Mouse (Mus musculus) lung, postnatal 0 days (tissue): ENCODE measurements at regions not wholly inside any gene's neighbourhood (a gene's known extent, or its start where the extent isn't known, plus 50 kb on each side); places are given as distances from the start of the nearest gene placed in this dataset.

Experiments
- ATAC-seq: fragments of 200-750 bp; cut with Nextera tagmentation; 2 replicates; pipeline ENCODE4 v1.8.0; 2017; ENCODE audit warnings: moderate library complexity
- DNase-seq: peaks from one replicate; pipeline ENCODE4 v3.0.0-alpha.2; 2016; ENCODE audit warnings: low spot score
- H3K27ac ChIP-seq: fragments of 300-500 bp; sonication (generic); 2 replicates; pipeline ENCODE4 v1.5.1; 2014; ENCODE audit warnings: antibody characterized with exemption, mild to moderate bottlenecking, low read length, mixed read lengths
- H3K27me3 ChIP-seq: fragments of 300-500 bp; sonication (generic); replicated peaks from 2 replicates; pipeline ENCODE4 v1.6.1; 2014; ENCODE audit warnings: low read length, mixed read lengths; ENCODE audit not compliant: insufficient read depth
- H3K36me3 ChIP-seq: fragments of 300-500 bp; sonication (generic); 2 replicates; pipeline ENCODE4 v1.6.1; 2014; ENCODE audit warnings: low read length, mixed read lengths; ENCODE audit not compliant: insufficient read depth
- H3K4me1 ChIP-seq: fragments of 300-500 bp; sonication (generic); 2 replicates; pipeline ENCODE4 v1.6.1; 2014; ENCODE audit warnings: antibody characterized with exemption, low read depth, low read length, mixed read lengths; ENCODE audit not compliant: insufficient read depth
- H3K4me2 ChIP-seq: fragments of 300-500 bp; sonication (generic); replicated peaks from 2 replicates; pipeline ENCODE4 v1.6.1; 2014; ENCODE audit warnings: low read depth, mild to moderate bottlenecking, low read length, moderate library complexity, mixed read lengths
- H3K4me3 ChIP-seq: fragments of 300-500 bp; sonication (generic); 2 replicates; pipeline ENCODE4 v1.5.1; 2014; ENCODE audit warnings: low read depth, low read length
- H3K9ac ChIP-seq: fragments of 300-500 bp; sonication (generic); replicated peaks from 2 replicates; pipeline ENCODE4 v1.6.1; 2014; ENCODE audit warnings: low read depth, mild to moderate bottlenecking
- H3K9me3 ChIP-seq: fragments of 300-500 bp; sonication (generic); 2 replicates; pipeline ENCODE4 v1.6.1; 2016; ENCODE audit warnings: low read length, mixed read lengths
- CTCF ChIP-seq: IDR thresholded peaks from 2 replicates; pipeline ENCODE4 v1.5.1; 2016; ENCODE audit warnings: antibody characterized with exemption, mild to moderate bottlenecking
- EP300 ChIP-seq: IDR thresholded peaks from 2 replicates; pipeline ENCODE4 v1.6.1; 2016; ENCODE audit warnings: antibody characterized with exemption, mild to moderate bottlenecking, control low read depth
- WGBS: fragments of 180-500 bp; shearing (Covaris S2); extraction: QIAGEN DNeasy Blood & Tissue Kit; methylation state at CpG from one replicate; pipeline ENCODE4 v1.1.7; 2014; 5-methylcytosine and 5-hydroxymethylcytosine counted together

DNA sequence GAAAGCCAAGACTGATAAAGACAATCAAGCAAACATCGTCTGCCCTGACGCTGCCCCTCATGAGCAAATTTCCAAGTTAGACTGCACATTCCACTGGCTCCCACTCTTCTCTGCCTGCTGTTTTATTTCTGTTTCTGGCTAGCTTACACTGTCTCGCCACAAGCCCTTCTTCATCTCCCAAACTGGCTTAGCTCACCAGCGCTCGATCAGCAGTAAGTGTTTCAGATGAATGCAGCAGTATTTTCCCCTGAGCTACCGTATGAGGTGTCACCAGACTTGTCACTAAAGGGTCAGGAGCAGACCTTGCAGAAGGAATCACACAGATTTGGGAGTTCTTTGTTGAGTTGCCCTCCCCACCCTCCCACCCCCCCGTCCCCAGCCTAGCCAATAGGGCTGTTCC is 206.6 kb downstream of the Barx2 start:
- H3K36me3 ChIP-seq, result no peaks in the 10 kb centered on the region
- no peak overlapping the region for H3K4me2 ChIP-seq
- H3K4me1 ChIP-seq, result no peaks in the 10 kb centered on the region
- no peaks in the 10 kb centered on the region for H3K27me3 ChIP-seq
- H3K9ac ChIP-seq, result no peak overlapping the region
- H3K4me3 ChIP-seq, result no peak overlapping the region
- ATAC-seq, result peak; percentile 49
- whole genome bisulfite sequencing, result 34% methylated on average over 7 of the region's 7 CpGs
- no peaks in the 10 kb centered on the region for H3K9me3 ChIP-seq
- no peak for TF ChIP-seq EP300
- no peak for TF ChIP-seq CTCF
- no peak overlapping the region for H3K27ac ChIP-seq
- DNase-seq, result peak; percentile 50

DNA sequence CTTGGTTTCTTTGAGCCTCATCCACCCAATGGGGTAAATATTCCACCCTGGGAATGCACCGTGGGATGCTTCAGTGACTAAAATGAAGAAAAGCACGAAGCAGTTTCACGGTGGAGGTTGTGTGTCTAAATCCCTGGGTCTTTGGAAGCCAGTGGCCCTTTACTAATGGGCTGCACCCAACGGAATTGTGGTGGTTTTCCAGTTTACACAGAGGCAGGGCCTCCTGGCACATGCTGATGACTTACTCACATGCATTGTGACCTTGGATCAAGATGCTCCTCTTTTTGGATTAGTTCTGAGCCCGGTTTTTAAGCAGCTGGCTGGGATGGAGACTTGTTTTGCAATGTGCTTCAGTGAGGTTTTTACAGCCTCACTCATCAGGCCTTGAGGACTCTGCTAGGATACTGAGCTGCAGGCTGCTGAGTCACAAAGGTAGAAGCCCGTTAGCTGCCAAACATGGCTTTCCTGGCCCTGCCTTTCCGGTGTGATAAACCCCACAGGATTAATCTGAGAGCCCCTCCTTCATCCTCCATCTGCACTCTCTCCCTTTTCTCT is 222.3 kb downstream of the Barx2 start:
- Histone ChIP-seq H3K36me3 (no peaks in the 10 kb centered on the region), H3K4me3 (no peak overlapping the region), H3K27me3 (no peaks in the 10 kb centered on the region), H3K4me1 (no peaks in the 10 kb centered on the region), H3K9ac (no peak overlapping the region), H3K9me3 (no peaks in the 10 kb centered on the region), H3K27ac (no peak overlapping the region), H3K4me2 (no peak overlapping the region)
- 81% methylated on average over 7 of the region's 7 CpGs for WGBS
- ATAC-seq, result no peak
- TF ChIP-seq CTCF (no peak), EP300 (no peak)
- DNase-seq, result no peak

DNA sequence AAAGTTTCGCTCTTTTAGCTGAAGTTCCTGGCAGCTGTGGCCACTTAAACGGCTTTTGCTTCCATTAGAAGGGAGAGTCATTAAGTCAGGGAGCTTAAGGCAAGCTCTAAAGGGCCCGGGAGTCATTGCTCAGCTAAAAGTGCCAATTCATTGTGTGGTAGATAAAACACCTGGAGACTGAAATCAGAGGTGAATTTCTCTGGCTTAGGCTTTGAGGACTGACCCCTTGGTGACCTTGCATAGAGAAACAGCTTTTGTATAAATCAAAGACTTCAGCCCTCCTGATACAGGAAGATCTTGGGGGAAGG is 224.1 kb upstream of the Tmem45b start:
- no peaks in the 10 kb centered on the region for H3K9me3 ChIP-seq
- no peak overlapping the region for H3K9ac ChIP-seq
- no peak for ATAC-seq
- H3K27ac ChIP-seq, result no peak overlapping the region
- H3K4me2 ChIP-seq, result peak overlapping the region; percentile 38; the same call in 1 of the 2 replicates
- peaks cover 2% of the 10 kb centered on the region; the same call in 1 of the 2 replicates for H3K4me1 ChIP-seq
- no peaks in the 10 kb centered on the region for H3K27me3 ChIP-seq
- H3K4me3 ChIP-seq, result peak overlapping the region; percentile 14; the same call in 1 of the 2 replicates
- no peak for DNase-seq
- H3K36me3 ChIP-seq, result no peaks in the 10 kb centered on the region
- WGBS, result 3% methylated on average over 3 of the region's 3 CpGs
- TF ChIP-seq EP300 (no peak), CTCF (no peak)

DNA sequence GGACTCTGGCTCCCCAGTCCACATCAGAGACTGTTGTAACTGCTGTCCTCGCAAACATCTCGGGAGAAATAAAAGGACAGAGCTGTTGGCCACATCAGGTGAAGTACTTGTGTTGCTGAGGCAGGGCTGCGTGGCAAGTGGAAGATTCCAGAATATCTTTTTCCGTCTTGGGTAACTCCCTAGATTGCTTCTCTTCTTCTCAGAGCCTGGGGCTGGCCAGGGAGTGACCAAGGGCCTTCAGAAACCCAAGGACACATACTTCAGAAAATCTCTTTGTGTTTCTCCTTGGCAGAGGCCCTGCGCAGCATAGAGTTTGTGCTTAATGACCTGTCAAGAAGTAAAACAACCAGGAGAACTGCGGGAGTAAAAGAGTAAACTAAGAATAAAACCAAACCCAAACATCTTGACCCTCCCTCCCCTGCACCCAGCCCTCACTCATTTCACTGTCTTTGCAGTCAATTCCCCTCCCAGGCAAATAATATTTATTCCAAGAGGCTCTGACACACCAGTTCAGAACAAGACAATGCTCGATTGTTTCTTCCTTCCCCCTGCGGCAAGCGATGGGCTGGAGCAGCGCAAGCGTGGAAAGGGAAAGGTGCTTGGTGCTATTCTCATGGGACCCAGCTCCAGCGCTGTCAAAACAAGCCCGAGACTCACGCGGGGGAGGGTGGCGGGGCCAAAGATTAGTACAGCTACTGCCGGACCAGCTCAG is 223.6 kb upstream of the Tmem45b start:
- no peaks in the 10 kb centered on the region for H3K27me3 ChIP-seq
- TF ChIP-seq CTCF, result no peak
- no peak overlapping the region for H3K27ac ChIP-seq
- peak overlapping the region; percentile 38; the same call in 1 of the 2 replicates for H3K4me2 ChIP-seq
- no peak overlapping the region for H3K9ac ChIP-seq
- peak overlapping the region; percentile 14; the same call in 1 of the 2 replicates for H3K4me3 ChIP-seq
- ATAC-seq (no peak; the same call in 1 of the 2 replicates), DNase-seq (peak; percentile 30)
- H3K36me3 ChIP-seq, result no peaks in the 10 kb centered on the region
- 20% methylated on average over 17 of the region's 17 CpGs for WGBS
- peaks cover 4% of the 10 kb centered on the region; the same call in 1 of the 2 replicates for H3K4me1 ChIP-seq
- no peaks in the 10 kb centered on the region for H3K9me3 ChIP-seq

DNA sequence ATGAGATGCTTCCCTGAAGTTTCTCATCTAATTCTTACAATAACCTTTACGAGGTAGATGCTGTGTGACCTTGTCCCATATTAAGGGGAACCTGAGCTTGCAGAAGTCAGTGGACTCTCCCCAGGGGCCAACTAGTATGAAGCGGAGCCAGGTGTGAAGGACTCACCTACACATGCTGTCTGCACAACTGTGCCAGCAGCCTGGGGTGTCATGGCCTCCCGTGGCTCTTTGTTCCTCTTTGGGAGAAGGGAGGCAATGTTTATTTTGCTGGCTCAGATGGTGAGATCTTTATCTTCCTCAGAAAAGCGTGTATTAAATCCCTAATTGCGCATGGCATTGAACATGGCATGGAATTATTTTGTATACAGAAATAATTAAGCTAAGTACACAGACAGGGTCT is 222.2 kb upstream of the Tmem45b start:
- WGBS, result 71% methylated on average over 5 of the region's 5 CpGs
- Histone ChIP-seq H3K36me3 (no peaks in the 10 kb centered on the region), H3K4me2 (no peak overlapping the region), H3K27me3 (no peaks in the 10 kb centered on the region), H3K9ac (no peak overlapping the region), H3K4me3 (no peak overlapping the region), H3K9me3 (no peaks in the 10 kb centered on the region), H3K4me1 (peaks cover 4% of the 10 kb centered on the region; the same call in 1 of the 2 replicates), H3K27ac (no peak overlapping the region)
- ATAC-seq (no peak), DNase-seq (no peak)
- no peak for TF ChIP-seq EP300
- no peak for TF ChIP-seq CTCF

DNA sequence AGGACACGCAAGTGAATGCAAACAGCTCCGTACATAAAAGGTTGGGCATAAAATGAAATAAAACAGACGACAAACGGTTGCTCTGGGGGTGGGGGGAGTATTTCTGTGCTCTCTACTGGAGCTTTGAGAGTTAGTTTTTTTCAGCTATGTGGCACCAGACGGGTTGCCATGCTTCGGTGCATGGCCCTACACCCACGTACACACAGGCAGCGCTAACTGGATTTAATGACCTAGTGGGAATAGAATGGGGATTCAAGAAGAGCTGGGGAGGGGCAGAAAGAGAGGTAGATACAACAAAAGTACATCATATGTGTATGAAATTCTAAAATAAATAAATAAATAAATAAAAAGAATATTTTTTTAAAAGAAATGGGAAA is 220.5 kb upstream of the Tmem45b start:
- H3K27ac ChIP-seq, result no peak overlapping the region
- 59% methylated on average over 8 of the region's 8 CpGs for WGBS
- no peak for DNase-seq

More for the DNA sequence above, 220.5 kb upstream of the Tmem45b start:
- Histone ChIP-seq H3K27me3 (no peaks in the 10 kb centered on the region), H3K36me3 (no peaks in the 10 kb centered on the region), H3K4me2 (no peak overlapping the region), H3K9ac (no peak overlapping the region), H3K9me3 (no peaks in the 10 kb centered on the region), H3K4me1 (peaks cover 4% of the 10 kb centered on the region; the same call in 1 of the 2 replicates), H3K4me3 (no peak overlapping the region)
- ATAC-seq, result no peak
- TF ChIP-seq CTCF (no peak), EP300 (no peak)
